Mouse (Mus musculus) lung, postnatal 0 days (tissue): ENCODE results near the gene Tmem56.
A peak's percentile ranks its signal among the peaks of the same experiment; 100 is the strongest.

Source experiments
- CTCF ChIP-seq: IDR thresholded peaks from 2 replicates; pipeline ENCODE4 v1.5.1; 2016; ENCODE audit warnings: antibody characterized with exemption, mild to moderate bottlenecking
- EP300 ChIP-seq: IDR thresholded peaks from 2 replicates; pipeline ENCODE4 v1.6.1; 2016; ENCODE audit warnings: antibody characterized with exemption, mild to moderate bottlenecking, control low read depth

- TF ChIP-seq CTCF (peak; percentile 56), EP300 (no peak)
Observed at GRCm38 (mm10) chr3:121161661-121162060, 121.2 kb downstream of the Tmem56 start.
